ENCODE assay signal across 8 mouse cellular contexts in genomic region chr11:42419791-42420633, GRCm38 (mm10). TPM values are rescaled to one million over a fixed set of nuclear protein-coding genes. Genes with fewer than 3 reads are reported as not detected.
DNase-seq lines count a peak whose midpoint lies in the region; ATAC-seq lines count a peak whose summit lies in the region.

No protein-coding gene starts in this region.

- ATAC-seq in megakaryocyte progenitor cell, adult 5-6 weeks (replicated peaks; ENCODE audit: poor library complexity), result no peak

- H3K27ac ChIP-seq in hindbrain, embryonic 10.5 days, result peak overlapping the region; percentile 86
- H3K27ac ChIP-seq in limb, embryonic 10.5 days, result peak overlapping the region; percentile 14; the same call in 1 of the 2 replicates

- peak overlapping the region; percentile 68 for H3K4me3 ChIP-seq in hindbrain, embryonic 10.5 days
- peak overlapping the region; percentile 59 for H3K4me3 ChIP-seq in limb, embryonic 10.5 days

- peaks cover 14% of the 10 kb centered on the region; the same call in 1 of the 2 replicates for H3K4me1 ChIP-seq in hindbrain, embryonic 10.5 days (replicated peaks)
- peaks cover 9% of the 10 kb centered on the region for H3K4me1 ChIP-seq in limb, embryonic 10.5 days

- H3K36me3 ChIP-seq in hindbrain, embryonic 10.5 days, result no peaks in the 10 kb centered on the region
- H3K36me3 ChIP-seq in limb, embryonic 10.5 days, result no peaks in the 10 kb centered on the region

- H3K9me3 ChIP-seq in hindbrain, embryonic 10.5 days, result no peaks in the 10 kb centered on the region
- H3K9me3 ChIP-seq in limb, embryonic 10.5 days (replicated peaks), result no peaks in the 10 kb centered on the region

- H3K27me3 ChIP-seq in hindbrain, embryonic 10.5 days (ENCODE audit: insufficient read depth, poor library complexity, severe bottlenecking), result peaks cover 8% of the 10 kb centered on the region; the same call in 1 of the 2 replicates
- H3K27me3 ChIP-seq in limb, embryonic 10.5 days (ENCODE audit: low read depth, poor library complexity, severe bottlenecking), result peaks cover 31% of the 10 kb centered on the region

- DNase-seq in lung, postnatal 10 days, result peak; percentile 4
- no peak for DNase-seq in lung, postnatal 4 days
- peak; percentile 26 for DNase-seq in embryo, embryonic 11.5 days (ENCODE audit: low read depth, low spot score)
- DNase-seq in hindbrain, embryonic 10.5 days (ENCODE audit: low spot score), result peak; percentile 58
- DNase-seq in limb, embryonic 10.5 days (ENCODE audit: low spot score), result peak; percentile 62
- peak; percentile 73 for DNase-seq in retina, postnatal 1 day
- no peak for DNase-seq in spleen, adult 12 weeks (ENCODE audit: low spot score)

- WGBS in hindbrain, embryonic 10.5 days, result under 1% methylated on average over 39 of the region's 40 CpGs
- under 1% methylated on average over 24 of the region's 40 CpGs for WGBS in limb, embryonic 10.5 days

RNA-seq across cellular contexts. Expression of gene Gabrb2, which starts 0.5 kb away (rescaled TPM):
- polyA plus RNA-seq in hindbrain, embryonic 10.5 days (2016; fragmentation: Nextera tagmentation; extraction: Ambion mirVana), result 2.7 and 3.7 TPM in 2 replicates
- polyA plus RNA-seq in limb, embryonic 10.5 days (2016; fragmentation: Nextera tagmentation; extraction: Ambion mirVana), result 0.31 and 0.45 TPM in 2 replicates
- not detected in 2 replicates for total RNA-seq in megakaryocyte progenitor cell, adult 5-6 weeks (2015)
- total RNA-seq in megakaryocyte progenitor cell, adult 5-6 weeks (2017), result not detected in 2 replicates

Comparison
In these comparisons a context has a peak if more than half of its experiments do, and no peak if none do; other contexts are left out.
1. DNase-seq: peak in lung, postnatal 10 days (single experiment), embryo, embryonic 11.5 days (single experiment), hindbrain, embryonic 10.5 days (single experiment), limb, embryonic 10.5 days (single experiment) and retina, postnatal 1 day (single experiment); none in lung, postnatal 4 days (0 of 2) and spleen, adult 12 weeks (single experiment).